Mouse (Mus musculus): ENCODE results near the gene B4galt1. TPM values are rescaled to one million over a fixed set of nuclear protein-coding genes. Genes with fewer than 3 reads are reported as not detected.

Gene B4galt1
- polyA plus RNA-seq, 1 experiment from 2014 or later = 33.6 TPM

GRCm38 (mm10) chr4:40851763-40852248, 2.0 kb downstream of the B4galt1 start:
- Histone ChIP-seq H3K27ac (replicated peaks) (peak overlapping the region; percentile 92), H3K9ac (peak overlapping the region; percentile 94), H3K27me3 (no peaks in the 10 kb centered on the region), H3K9me3 (replicated peaks) (no peaks in the 10 kb centered on the region), H3K4me2 (peak overlapping the region; percentile 94), H3K36me3 (replicated peaks) (peaks cover 7% of the 10 kb centered on the region; the same call in 1 of the 2 replicates), H3K4me3 (replicated peaks) (peak overlapping the region; percentile 90), H3K4me1 (replicated peaks) (peaks cover 70% of the 10 kb centered on the region)
- 6% methylated on average over 4 of the region's 4 CpGs for WGBS (ENCODE audit: insufficient replicate concordance)
- no peak for ATAC-seq (ENCODE audit: insufficient read depth)

GRCm38 (mm10) chr4:40851031-40851762, 2.6 kb downstream of the B4galt1 start:
- Histone ChIP-seq H3K27ac (replicated peaks) (peak overlapping the region; percentile 92), H3K4me2 (peak overlapping the region; percentile 94), H3K4me3 (replicated peaks) (peak overlapping the region; percentile 90), H3K9me3 (replicated peaks) (no peaks in the 10 kb centered on the region), H3K36me3 (replicated peaks) (peaks cover 7% of the 10 kb centered on the region; the same call in 1 of the 2 replicates), H3K27me3 (no peaks in the 10 kb centered on the region), H3K4me1 (replicated peaks) (peaks cover 71% of the 10 kb centered on the region), H3K9ac (peak overlapping the region; percentile 94)
- 19% methylated on average over 6 of the region's 6 CpGs for WGBS (ENCODE audit: insufficient replicate concordance)
- no peak for ATAC-seq (ENCODE audit: insufficient read depth)

- Histone ChIP-seq H3K9me3 (replicated peaks) (no peaks in the 10 kb centered on the region), H3K4me1 (replicated peaks) (peaks cover 75% of the 10 kb centered on the region), H3K27me3 (no peaks in the 10 kb centered on the region), H3K36me3 (replicated peaks) (peaks cover 7% of the 10 kb centered on the region; the same call in 1 of the 2 replicates), H3K4me3 (replicated peaks) (peak overlapping the region; percentile 90), H3K9ac (peak overlapping the region; percentile 94), H3K27ac (replicated peaks) (peak overlapping the region; percentile 92), H3K4me2 (peak overlapping the region; percentile 94)
- 7% methylated on average over 5 of the region's 5 CpGs for WGBS (ENCODE audit: insufficient replicate concordance)
- peak; percentile 32 for ATAC-seq (ENCODE audit: insufficient read depth)
Measured at GRCm38 (mm10) chr4:40850582-40850981, 3.2 kb downstream of the B4galt1 start.

- peak; percentile 55 for ATAC-seq (ENCODE audit: insufficient read depth)
- Histone ChIP-seq H3K9me3 (replicated peaks) (no peaks in the 10 kb centered on the region), H3K27ac (replicated peaks) (peak overlapping the region; percentile 92), H3K4me2 (peak overlapping the region; percentile 94), H3K36me3 (replicated peaks) (peaks cover 17% of the 10 kb centered on the region), H3K27me3 (no peaks in the 10 kb centered on the region), H3K4me1 (replicated peaks) (peaks cover 77% of the 10 kb centered on the region), H3K9ac (peak overlapping the region; percentile 58), H3K4me3 (replicated peaks) (peak overlapping the region; percentile 90)
- 23% methylated on average over 3 of the region's 3 CpGs for WGBS (ENCODE audit: insufficient replicate concordance)
Measured at GRCm38 (mm10) chr4:40849518-40849917, 4.3 kb downstream of the B4galt1 start.

GRCm38 (mm10) chr4:40848246-40848645, 5.6 kb downstream of the B4galt1 start:
- no peak overlapping the region for H3K4me3 ChIP-seq (replicated peaks)
- ATAC-seq (ENCODE audit: insufficient read depth) = no peak
- peaks cover 29% of the 10 kb centered on the region for H3K36me3 ChIP-seq (replicated peaks)
- peaks cover 85% of the 10 kb centered on the region for H3K4me1 ChIP-seq (replicated peaks)
- no peaks in the 10 kb centered on the region for H3K27me3 ChIP-seq
- no peak overlapping the region for H3K9ac ChIP-seq
- peak overlapping the region; percentile 52 for H3K4me2 ChIP-seq
- WGBS (ENCODE audit: insufficient replicate concordance) = 84% methylated on average over 8 of the region's 8 CpGs
- no peaks in the 10 kb centered on the region for H3K9me3 ChIP-seq (replicated peaks)
- H3K27ac ChIP-seq (replicated peaks) = peak overlapping the region; percentile 92

- H3K4me3 ChIP-seq (replicated peaks) = peak overlapping the region; percentile 12; the same call in 1 of the 2 replicates
- WGBS (ENCODE audit: insufficient replicate concordance) = 53% methylated on average over 4 of the region's 4 CpGs
- peaks cover 29% of the 10 kb centered on the region for H3K36me3 ChIP-seq (replicated peaks)
- peak overlapping the region; percentile 92 for H3K27ac ChIP-seq (replicated peaks)
- H3K4me1 ChIP-seq (replicated peaks) = peaks cover 94% of the 10 kb centered on the region
- H3K4me2 ChIP-seq = peak overlapping the region; percentile 52
- H3K27me3 ChIP-seq = no peaks in the 10 kb centered on the region
- no peak overlapping the region for H3K9ac ChIP-seq
- H3K9me3 ChIP-seq (replicated peaks) = no peaks in the 10 kb centered on the region
- ATAC-seq (ENCODE audit: insufficient read depth) = peak; percentile 15; the same call in 1 of the 2 replicates
Measured at GRCm38 (mm10) chr4:40847160-40847559, 6.6 kb downstream of the B4galt1 start.

- Histone ChIP-seq H3K27ac (replicated peaks) (peak overlapping the region; percentile 92), H3K4me1 (replicated peaks) (peaks cover 90% of the 10 kb centered on the region), H3K27me3 (no peaks in the 10 kb centered on the region), H3K36me3 (replicated peaks) (peaks cover 29% of the 10 kb centered on the region), H3K4me2 (peak overlapping the region; percentile 52), H3K9ac (peak overlapping the region; percentile 28; the same call in 1 of the 2 replicates), H3K4me3 (replicated peaks) (peak overlapping the region; percentile 12), H3K9me3 (replicated peaks) (no peaks in the 10 kb centered on the region)
- no peak for ATAC-seq (ENCODE audit: insufficient read depth)
- WGBS (ENCODE audit: insufficient replicate concordance) = 14% methylated on average over 7 of the region's 7 CpGs
Measured at GRCm38 (mm10) chr4:40846143-40846931, 7.5 kb downstream of the B4galt1 start.

- Histone ChIP-seq H3K4me3 (replicated peaks) (no peak overlapping the region), H3K4me2 (peak overlapping the region; percentile 18), H3K36me3 (replicated peaks) (peaks cover 31% of the 10 kb centered on the region), H3K9ac (no peak overlapping the region), H3K27ac (replicated peaks) (peak overlapping the region; percentile 92), H3K27me3 (no peaks in the 10 kb centered on the region), H3K4me1 (replicated peaks) (peaks cover 88% of the 10 kb centered on the region), H3K9me3 (replicated peaks) (no peaks in the 10 kb centered on the region)
- ATAC-seq (ENCODE audit: insufficient read depth) = no peak
- 39% methylated on average over 12 of the region's 12 CpGs for WGBS (ENCODE audit: insufficient replicate concordance)
Measured at GRCm38 (mm10) chr4:40844811-40845751, 8.7 kb downstream of the B4galt1 start.

- H3K4me2 ChIP-seq = peak overlapping the region; percentile 11
- WGBS (ENCODE audit: insufficient replicate concordance) = 21% methylated on average over 5 of the region's 5 CpGs
- H3K27me3 ChIP-seq = no peaks in the 10 kb centered on the region
- H3K9ac ChIP-seq = no peak overlapping the region
- peaks cover 88% of the 10 kb centered on the region for H3K4me1 ChIP-seq (replicated peaks)
- ATAC-seq (ENCODE audit: insufficient read depth) = no peak
- peak overlapping the region; percentile 92 for H3K27ac ChIP-seq (replicated peaks)
- H3K9me3 ChIP-seq (replicated peaks) = no peaks in the 10 kb centered on the region
- peaks cover 33% of the 10 kb centered on the region for H3K36me3 ChIP-seq (replicated peaks)
- H3K4me3 ChIP-seq (replicated peaks) = no peak overlapping the region
Measured at GRCm38 (mm10) chr4:40844251-40844721, 9.5 kb downstream of the B4galt1 start.

- WGBS (ENCODE audit: insufficient replicate concordance) = 73% methylated on average over 8 of the region's 8 CpGs
- Histone ChIP-seq H3K4me1 (replicated peaks) (peaks cover 88% of the 10 kb centered on the region), H3K36me3 (replicated peaks) (peaks cover 37% of the 10 kb centered on the region), H3K27me3 (no peaks in the 10 kb centered on the region), H3K9me3 (replicated peaks) (no peaks in the 10 kb centered on the region), H3K4me3 (replicated peaks) (no peak overlapping the region), H3K4me2 (no peak overlapping the region), H3K9ac (no peak overlapping the region), H3K27ac (replicated peaks) (peak overlapping the region; percentile 92)
- no peak for ATAC-seq (ENCODE audit: insufficient read depth)
Measured at GRCm38 (mm10) chr4:40843726-40844125, 10.1 kb downstream of the B4galt1 start.

Measured in liver, embryonic 15.5 days (tissue).